Mouse (Mus musculus) liver (tissue): ENCODE results near the gene Rasgef1c.

Experiments used
- DNase-seq: peaks from one replicate; pipeline ENCODE4 v3.0.0-alpha.2; 2020; ENCODE audit warnings: mixed read lengths

Rasgef1c gene

GRCm38 (mm10) chr11:49978935-49979334 lies 77.3 kb downstream of the Rasgef1c start:
- DNase-seq = no peak

- DNase-seq = no peak
These were observed 79.1 kb downstream of the Rasgef1c start for GRCm38 (mm10) chr11:49980681-49981235.

DNA sequence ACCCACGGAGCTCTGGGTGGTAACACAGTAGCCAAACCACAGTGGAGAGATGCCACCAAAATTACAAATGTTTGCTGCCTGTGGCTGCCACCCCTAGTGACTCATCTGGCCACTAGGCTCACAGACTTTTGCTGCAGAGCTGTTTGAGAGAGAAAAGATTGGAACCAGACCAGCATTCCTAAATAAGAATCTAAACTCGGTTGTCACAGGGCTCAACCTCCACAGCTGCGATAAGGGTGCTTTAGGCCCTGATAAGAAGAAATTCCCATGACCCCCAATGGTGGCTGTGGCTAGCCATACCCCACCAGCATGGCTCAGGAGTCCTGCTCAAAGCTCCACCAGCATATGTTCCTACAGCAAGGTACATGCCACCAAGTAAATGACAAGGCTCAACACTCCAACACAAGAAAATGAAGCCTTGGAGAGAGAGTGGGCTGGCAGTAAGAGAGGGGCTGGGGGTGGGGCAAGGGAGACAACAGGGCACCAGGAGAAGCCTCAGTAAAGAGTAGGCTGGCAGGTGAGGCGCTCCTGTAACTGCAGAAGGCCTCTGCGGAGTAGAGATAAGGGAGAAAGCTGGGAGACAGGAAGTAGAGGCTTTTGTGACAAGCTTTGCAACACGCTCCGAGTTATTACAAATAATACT lies 79.8 kb downstream of the Rasgef1c start:
- peak; percentile 81 for DNase-seq

DNA sequence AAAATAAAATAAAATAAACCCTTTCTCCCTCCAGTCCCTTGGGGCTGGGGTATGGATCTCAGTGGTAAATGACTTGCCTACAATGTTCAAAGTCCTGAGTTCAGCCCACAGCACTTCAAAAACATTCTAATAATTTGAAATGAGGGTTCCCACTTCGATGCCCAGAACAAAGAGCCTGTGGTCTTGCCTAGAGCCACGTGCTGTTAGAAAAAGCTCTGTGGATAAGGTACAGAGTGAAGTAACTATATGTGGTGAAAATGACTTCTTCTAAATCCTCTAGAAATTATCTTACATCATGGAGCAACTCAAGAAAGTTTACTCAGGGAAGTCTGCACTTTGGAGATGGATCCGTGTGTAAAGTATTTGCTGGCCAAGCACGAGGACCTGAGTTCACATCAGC lies 80.5 kb downstream of the Rasgef1c start:
- no peak for DNase-seq

- no peak for DNase-seq
These were observed 81.2 kb downstream of the Rasgef1c start for GRCm38 (mm10) chr11:49982881-49983280.

- no peak for DNase-seq
These were observed 82.4 kb downstream of the Rasgef1c start for GRCm38 (mm10) chr11:49983875-49984552.

- DNase-seq = peak; percentile 69
These were observed 83.4 kb downstream of the Rasgef1c start for GRCm38 (mm10) chr11:49985009-49985408.

GRCm38 (mm10) chr11:49986277-49987036 lies 84.8 kb downstream of the Rasgef1c start:
- DNase-seq = peak; percentile 73

DNA sequence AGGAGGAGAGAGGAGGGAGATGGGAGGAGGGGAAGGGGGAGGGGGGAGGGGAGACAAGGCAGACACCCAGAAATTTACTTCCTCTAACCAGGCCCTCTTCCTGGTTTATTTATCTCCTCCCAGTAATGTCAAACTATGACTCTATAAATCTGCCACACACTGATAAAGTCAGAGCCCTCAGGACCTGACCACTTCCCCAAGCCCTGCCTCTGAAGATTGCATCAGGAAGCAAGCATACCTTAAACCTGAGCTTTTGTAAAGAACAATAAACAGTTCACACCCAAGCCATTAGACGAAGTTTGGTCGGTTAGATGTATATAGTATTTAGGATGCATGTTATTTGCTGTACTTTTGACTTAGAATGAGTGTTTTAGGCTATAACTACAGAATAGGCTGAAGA lies 92.9 kb downstream of the Rasgef1c start:
- DNase-seq = no peak

DNA sequence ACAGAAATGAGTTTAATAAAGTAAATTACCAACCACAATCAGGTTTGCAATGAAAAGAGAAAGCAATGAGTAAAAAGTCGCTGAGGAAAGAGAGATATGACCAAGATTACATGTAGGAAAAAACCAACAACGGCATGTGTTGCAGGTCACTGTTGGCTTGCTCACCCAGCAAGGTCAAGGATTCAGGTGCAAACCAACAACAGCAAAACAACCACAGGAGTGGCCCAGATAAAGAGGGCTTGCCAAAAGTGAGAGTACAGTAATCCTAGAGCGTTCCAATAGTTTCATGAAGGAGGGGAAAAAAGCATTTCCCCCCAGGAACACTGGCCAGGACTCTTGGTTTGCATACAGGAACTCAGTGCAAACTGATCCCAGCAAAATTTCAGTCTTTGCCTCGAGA lies 94.8 kb downstream of the Rasgef1c start:
- no peak for DNase-seq

- no peak for DNase-seq
These were observed 95.7 kb downstream of the Rasgef1c start for GRCm38 (mm10) chr11:49997321-49997720.

- no peak for DNase-seq
These were observed 101.2 kb downstream of the Rasgef1c start for GRCm38 (mm10) chr11:50002853-50003252.

- no peak for DNase-seq
These were observed 106.1 kb downstream of the Rasgef1c start for GRCm38 (mm10) chr11:50007776-50008175.

DNA sequence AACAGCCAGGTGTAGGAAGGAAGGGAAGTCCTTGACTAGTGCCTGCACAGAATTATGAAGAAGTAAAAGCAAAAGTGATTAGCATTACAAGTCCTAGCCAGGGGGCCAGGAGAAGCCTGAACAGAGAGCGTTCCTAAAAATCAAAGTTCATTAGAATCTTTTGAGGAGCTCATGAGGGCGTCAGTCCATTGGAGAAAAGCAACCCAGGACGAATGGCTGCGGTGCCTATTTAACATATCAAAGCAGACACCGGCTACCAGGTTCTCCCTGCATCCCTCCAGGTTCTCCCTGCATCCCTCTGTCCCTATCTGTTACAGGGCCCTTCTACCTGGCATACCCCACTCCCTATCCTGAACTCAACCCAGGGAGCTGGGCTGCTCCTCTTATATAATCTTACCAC lies 106.6 kb downstream of the Rasgef1c start:
- DNase-seq = no peak

DNA sequence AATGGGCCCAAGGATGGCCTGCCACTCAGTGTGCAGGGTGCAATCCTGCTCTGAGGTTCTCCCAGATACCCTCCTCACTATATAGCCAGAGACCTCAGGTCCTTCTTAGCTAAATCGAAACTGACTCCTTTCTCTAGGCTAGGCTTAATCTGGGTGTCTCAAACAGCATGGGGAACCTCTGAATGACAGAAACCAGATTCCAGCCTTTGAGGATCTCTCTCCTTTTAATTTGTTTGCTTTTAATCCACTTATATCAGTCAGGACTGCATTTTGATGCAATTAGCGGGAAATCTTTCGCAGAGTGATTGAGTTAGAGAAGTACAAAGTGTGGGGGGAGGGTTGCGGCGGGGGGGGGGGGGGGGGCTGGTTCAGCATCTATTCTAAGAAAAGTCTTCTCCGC lies 111.4 kb downstream of the Rasgef1c start:
- no peak for DNase-seq

DNA sequence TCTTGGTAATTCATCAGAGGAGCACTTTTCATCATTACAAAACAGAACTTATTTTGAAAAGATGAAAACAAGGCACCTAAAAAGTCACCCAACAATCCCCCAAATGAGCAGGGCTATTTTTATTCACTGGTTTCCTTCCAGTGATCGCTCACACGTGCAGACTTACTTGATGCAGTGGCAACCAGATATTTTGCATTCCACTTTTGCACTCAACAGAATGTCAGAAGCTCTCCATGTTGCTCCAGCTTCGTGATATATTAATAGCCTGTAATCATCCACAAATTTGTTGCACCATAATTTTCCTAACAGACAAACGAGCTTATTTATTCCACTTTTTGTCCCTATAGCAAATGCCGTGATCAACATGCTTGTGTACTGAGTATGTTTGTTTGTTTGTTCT lies 114.9 kb downstream of the Rasgef1c start:
- no peak for DNase-seq

DNA sequence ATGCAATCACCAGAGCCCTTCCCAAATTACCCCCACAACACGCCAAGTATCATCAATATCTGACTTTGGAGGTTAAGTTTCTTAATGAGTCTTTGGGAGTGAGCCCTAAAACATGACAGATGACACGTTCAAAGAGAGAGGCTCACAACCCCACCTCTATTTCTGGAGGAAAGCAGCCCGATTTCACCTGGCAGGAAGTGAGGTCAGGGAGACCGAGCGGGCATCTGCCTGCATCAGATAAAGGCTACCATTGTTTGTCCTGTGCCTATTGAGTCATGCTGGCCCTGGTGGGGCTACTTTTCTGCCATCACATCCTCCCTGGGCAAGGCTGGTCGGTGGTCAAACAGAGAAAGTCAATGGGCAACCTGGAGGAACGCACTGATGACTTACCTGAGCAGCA lies 115.9 kb downstream of the Rasgef1c start:
- no peak for DNase-seq

- no peak for DNase-seq
These were observed 117.2 kb downstream of the Rasgef1c start for GRCm38 (mm10) chr11:50018848-50019247.

- no peak for DNase-seq
These were observed 120.5 kb downstream of the Rasgef1c start for GRCm38 (mm10) chr11:50022085-50022484.

GRCm38 (mm10) chr11:50024445-50024832 lies 122.8 kb downstream of the Rasgef1c start:
- DNase-seq = no peak

GRCm38 (mm10) chr11:50024833-50025720 lies 123.4 kb downstream of the Rasgef1c start, which contains the start of gene Rnf130:
Gene Rnf130 (plus strand): TSS chr11:50025346.
- DNase-seq = peak; percentile 93

DNA sequence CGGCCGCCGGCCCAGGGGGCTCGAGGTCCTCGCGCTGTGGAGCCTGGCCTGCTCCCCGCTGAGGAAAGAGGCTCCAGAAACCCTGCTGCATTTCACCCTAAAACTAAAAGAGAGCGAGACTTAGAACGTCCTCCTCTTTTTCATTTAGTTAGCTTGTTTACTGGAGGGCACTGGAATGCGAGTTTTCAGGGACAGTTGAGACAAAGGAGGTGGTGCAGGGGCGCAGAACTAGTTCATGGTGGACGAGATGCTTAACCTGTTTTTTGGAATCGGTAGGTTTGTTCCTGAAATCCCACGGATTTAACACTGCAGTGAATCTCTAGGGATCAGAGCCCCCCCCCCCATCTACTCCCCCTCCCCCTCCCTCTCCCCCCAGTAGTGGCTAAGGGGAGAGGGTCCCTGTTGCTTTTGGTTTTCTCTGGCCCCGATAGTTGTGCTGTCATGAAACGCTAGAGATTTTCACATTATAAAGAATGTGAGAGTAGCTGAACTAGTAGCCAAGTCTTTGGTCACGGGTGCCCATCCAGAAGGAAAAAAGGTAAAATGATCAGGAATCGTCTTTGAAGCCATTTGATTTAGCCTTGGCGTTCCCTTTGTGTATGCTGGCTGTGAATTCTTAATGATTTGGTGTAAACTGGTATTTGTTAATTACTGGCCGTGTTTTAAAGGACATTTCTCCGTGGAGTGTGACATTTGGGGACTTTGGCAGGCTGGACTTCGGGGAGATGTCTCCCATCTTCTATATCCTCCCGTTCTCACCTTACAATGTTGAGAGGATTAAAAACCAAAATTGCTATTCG lies 124.3 kb downstream of the Rasgef1c start:
- DNase-seq = no peak
